Mouse (Mus musculus) G1E (cell line): Measurements from ENCODE around the gene Epb41l2.

Experiments used
- CTCF ChIP-seq: IDR thresholded peaks from 2 replicates; pipeline ENCODE4 v1.5.1; 2012; ENCODE audit warnings: low read depth, low read length, inconsistent platforms, mixed read lengths
- GATA1 ChIP-seq: IDR thresholded peaks from 2 replicates; pipeline ENCODE4 v1.6.1; 2012; ENCODE audit warnings: borderline replicate concordance, low read length, inconsistent platforms, mixed read lengths
- GATA2 ChIP-seq: IDR thresholded peaks from 2 replicates; pipeline ENCODE4 v1.6.1; 2012; ENCODE audit warnings: low read depth, low read length, inconsistent platforms, borderline replicate concordance
- POLR2AphosphoS5 ChIP-seq: IDR thresholded peaks from 2 replicates; pipeline ENCODE4 v1.6.1; 2012; ENCODE audit warnings: low read depth, low read length, inconsistent platforms; ENCODE audit not compliant: insufficient replicate concordance
- TAL1 ChIP-seq: conservative IDR thresholded peaks from 2 replicates; pipeline ENCODE4 v1.6.1; 2012; ENCODE audit warnings: low read depth, low read length, inconsistent platforms, mixed read lengths

- TF ChIP-seq CTCF (no peak), GATA1 (no peak), TAL1 (no peak), GATA2 (no peak), POLR2AphosphoS5 (no peak)
Measured at GRCm38 (mm10) chr10:25393721-25394120, 34.1 kb downstream of the Epb41l2 start.
